Mouse (Mus musculus) stomach, postnatal 0 days (tissue): ENCODE measurements at regions not wholly inside any gene's neighbourhood (a gene's known extent, or its start where the extent isn't known, plus 50 kb on each side); places are given as distances from the start of the nearest gene placed in this dataset.

Source experiments
- CTCF ChIP-seq: IDR thresholded peaks from 2 replicates; pipeline ENCODE4 v1.5.1; 2016; ENCODE audit warnings: antibody characterized with exemption, low read depth, mild to moderate bottlenecking, moderate library complexity
- EP300 ChIP-seq: optimal IDR thresholded peaks from 2 replicates; pipeline ENCODE3; 2016; ENCODE audit warnings: antibody characterized with exemption

- no peak for TF ChIP-seq CTCF
- TF ChIP-seq EP300, result no peak
Measured at GRCm38 (mm10) chr2:106418181-106418580, 274.9 kb upstream of the Mpped2 start.
